Mouse (Mus musculus): ENCODE data around the gene Gpcpd1. TPM values are rescaled to one million over a fixed set of nuclear protein-coding genes. Genes with fewer than 3 reads are reported as not detected.
A peak's percentile ranks its signal among the peaks of the same experiment; 100 is the strongest.

Gene Gpcpd1
- polyA plus RNA-seq, 1 experiment from 2014 or later: 59.8 TPM

- Histone ChIP-seq H3K27ac (no peak overlapping the region), H3K4me2 (replicated peaks) (no peak overlapping the region), H3K9me3 (no peaks in the 10 kb centered on the region), H3K9ac (no peak overlapping the region), H3K4me3 (no peak overlapping the region), H3K27me3 (no peaks in the 10 kb centered on the region), H3K36me3 (peaks cover 44% of the 10 kb centered on the region), H3K4me1 (peaks cover 8% of the 10 kb centered on the region)
- ATAC-seq (ENCODE audit: insufficient number of reproducible peaks, insufficient read depth, low FRiP score, low TSS enrichment): no peak
Observed at GRCm38 (mm10) chr2:132570869-132571268, 16.7 kb downstream of the Gpcpd1 start.

- 88% methylated on average over 6 of the region's 6 CpGs for WGBS
- H3K36me3 ChIP-seq: peaks cover 52% of the 10 kb centered on the region
- H3K4me2 ChIP-seq (replicated peaks): no peak overlapping the region
- H3K27ac ChIP-seq: no peak overlapping the region
- ATAC-seq (ENCODE audit: insufficient number of reproducible peaks, insufficient read depth, low FRiP score, low TSS enrichment): no peak
- H3K9ac ChIP-seq: no peak overlapping the region
- no peaks in the 10 kb centered on the region for H3K27me3 ChIP-seq
- no peak overlapping the region for H3K4me3 ChIP-seq
- no peaks in the 10 kb centered on the region for H3K4me1 ChIP-seq
- H3K9me3 ChIP-seq: no peaks in the 10 kb centered on the region
Observed at GRCm38 (mm10) chr2:132569686-132570085, 17.8 kb downstream of the Gpcpd1 start.

- Histone ChIP-seq H3K27ac (no peak overlapping the region), H3K9me3 (no peaks in the 10 kb centered on the region), H3K4me1 (no peaks in the 10 kb centered on the region), H3K36me3 (peaks cover 63% of the 10 kb centered on the region), H3K27me3 (no peaks in the 10 kb centered on the region), H3K4me2 (replicated peaks) (no peak overlapping the region), H3K4me3 (no peak overlapping the region), H3K9ac (no peak overlapping the region)
- 83% methylated on average over 2 of the region's 2 CpGs for WGBS
- ATAC-seq (ENCODE audit: insufficient number of reproducible peaks, insufficient read depth, low FRiP score, low TSS enrichment): no peak
Observed at GRCm38 (mm10) chr2:132567414-132567813, 20.1 kb downstream of the Gpcpd1 start.

- H3K4me2 ChIP-seq (replicated peaks): no peak overlapping the region
- WGBS: 96% methylated on average over 4 of the region's 4 CpGs
- no peaks in the 10 kb centered on the region for H3K4me1 ChIP-seq
- peaks cover 30% of the 10 kb centered on the region for H3K36me3 ChIP-seq
- no peak overlapping the region for H3K4me3 ChIP-seq
- H3K27ac ChIP-seq: no peak overlapping the region
- no peak for ATAC-seq (ENCODE audit: insufficient number of reproducible peaks, insufficient read depth, low FRiP score, low TSS enrichment)
- no peak overlapping the region for H3K9ac ChIP-seq
- no peaks in the 10 kb centered on the region for H3K9me3 ChIP-seq
- no peaks in the 10 kb centered on the region for H3K27me3 ChIP-seq
Observed at GRCm38 (mm10) chr2:132561860-132562259, 25.7 kb downstream of the Gpcpd1 start.

- 83% methylated on average over 1 of the region's 1 CpGs for WGBS
- peaks cover 18% of the 10 kb centered on the region; the same call in 1 of the 2 replicates for H3K4me1 ChIP-seq
- no peak overlapping the region for H3K9ac ChIP-seq
- no peak for ATAC-seq (ENCODE audit: insufficient number of reproducible peaks, insufficient read depth, low FRiP score, low TSS enrichment)
- H3K27me3 ChIP-seq: no peaks in the 10 kb centered on the region
- H3K9me3 ChIP-seq: no peaks in the 10 kb centered on the region
- no peak overlapping the region for H3K27ac ChIP-seq
- H3K36me3 ChIP-seq: peaks cover 16% of the 10 kb centered on the region
- no peak overlapping the region for H3K4me3 ChIP-seq
- H3K4me2 ChIP-seq (replicated peaks): no peak overlapping the region
Observed at GRCm38 (mm10) chr2:132527864-132528263, 59.7 kb downstream of the Gpcpd1 start.

GRCm38 (mm10) chr2:132526894-132527532 lies 60.5 kb downstream of the Gpcpd1 start:
- no peak overlapping the region for H3K9ac ChIP-seq

GRCm38 (mm10) chr2:132526110-132526509 lies 61.4 kb downstream of the Gpcpd1 start:
- peaks cover 18% of the 10 kb centered on the region; the same call in 1 of the 2 replicates for H3K4me1 ChIP-seq
- no peak overlapping the region for H3K4me3 ChIP-seq
- H3K4me2 ChIP-seq (replicated peaks): no peak overlapping the region
- WGBS: 24% methylated on average over 4 of the region's 4 CpGs
- 0 out of 2 replicates have a peak, but pooled peaks have one; percentile 56 for ATAC-seq (ENCODE audit: insufficient number of reproducible peaks, insufficient read depth, low FRiP score, low TSS enrichment)
- no peaks in the 10 kb centered on the region for H3K9me3 ChIP-seq
- H3K36me3 ChIP-seq: peaks cover 12% of the 10 kb centered on the region; the same call in 1 of the 2 replicates
- H3K27me3 ChIP-seq: no peaks in the 10 kb centered on the region
- H3K27ac ChIP-seq: no peak overlapping the region
- no peak overlapping the region for H3K9ac ChIP-seq

More at GRCm38 (mm10) chr2:132526894-132527532, 60.5 kb downstream of the Gpcpd1 start:
- no peaks in the 10 kb centered on the region for H3K9me3 ChIP-seq
- H3K27ac ChIP-seq: peak overlapping the region; percentile 50; the same call in 1 of the 2 replicates
- H3K36me3 ChIP-seq: peaks cover 14% of the 10 kb centered on the region
- 0 out of 2 replicates have a peak, but pooled peaks have one; percentile 15 for ATAC-seq (ENCODE audit: insufficient number of reproducible peaks, insufficient read depth, low FRiP score, low TSS enrichment)
- no peaks in the 10 kb centered on the region for H3K27me3 ChIP-seq
- H3K4me1 ChIP-seq: peaks cover 18% of the 10 kb centered on the region; the same call in 1 of the 2 replicates
- WGBS: 63% methylated on average over 10 of the region's 10 CpGs
- no peak overlapping the region for H3K4me2 ChIP-seq (replicated peaks)
- H3K4me3 ChIP-seq: no peak overlapping the region

GRCm38 (mm10) chr2:132518021-132518901 lies 69.3 kb downstream of the Gpcpd1 start:
- 68% methylated on average over 18 of the region's 18 CpGs for WGBS
- Histone ChIP-seq H3K27me3 (0 out of 2 replicates have a peak, but pooled peaks cover 3% of the 10 kb centered on the region), H3K36me3 (no peaks in the 10 kb centered on the region), H3K4me3 (no peak overlapping the region), H3K4me2 (replicated peaks) (no peak overlapping the region), H3K9me3 (no peaks in the 10 kb centered on the region), H3K4me1 (no peaks in the 10 kb centered on the region), H3K9ac (no peak overlapping the region), H3K27ac (no peak overlapping the region)
- no peak for ATAC-seq (ENCODE audit: insufficient number of reproducible peaks, insufficient read depth, low FRiP score, low TSS enrichment)

- H3K9me3 ChIP-seq: no peaks in the 10 kb centered on the region
- no peak overlapping the region for H3K27ac ChIP-seq
- no peak overlapping the region for H3K4me3 ChIP-seq
- no peak overlapping the region for H3K9ac ChIP-seq
- H3K4me1 ChIP-seq: 0 out of 2 replicates have a peak, but pooled peaks cover 6% of the 10 kb centered on the region
- no peak overlapping the region for H3K4me2 ChIP-seq (replicated peaks)
- H3K36me3 ChIP-seq: no peaks in the 10 kb centered on the region
- no peak for ATAC-seq (ENCODE audit: insufficient number of reproducible peaks, insufficient read depth, low FRiP score, low TSS enrichment)
- H3K27me3 ChIP-seq: 0 out of 2 replicates have a peak, but pooled peaks cover 3% of the 10 kb centered on the region
- 71% methylated on average over 6 of the region's 6 CpGs for WGBS
Observed at GRCm38 (mm10) chr2:132517194-132517836, 70.2 kb downstream of the Gpcpd1 start.

- no peak overlapping the region for H3K9ac ChIP-seq
- 0 out of 2 replicates have a peak, but pooled peaks cover 3% of the 10 kb centered on the region for H3K27me3 ChIP-seq
- H3K36me3 ChIP-seq: no peaks in the 10 kb centered on the region
- H3K27ac ChIP-seq: no peak overlapping the region
- ATAC-seq (ENCODE audit: insufficient number of reproducible peaks, insufficient read depth, low FRiP score, low TSS enrichment): no peak
- 31% methylated on average over 16 of the region's 16 CpGs for WGBS
- H3K4me1 ChIP-seq: 0 out of 2 replicates have a peak, but pooled peaks cover 6% of the 10 kb centered on the region
- H3K4me2 ChIP-seq (replicated peaks): no peak overlapping the region
- no peaks in the 10 kb centered on the region for H3K9me3 ChIP-seq
- H3K4me3 ChIP-seq: no peak overlapping the region
Observed at GRCm38 (mm10) chr2:132516130-132517030, 71.1 kb downstream of the Gpcpd1 start.

Data from embryonic facial prominence, embryonic 12.5 days (tissue).